Mouse (Mus musculus) thymus, adult 2 months (tissue): ENCODE data around the gene Nectin1. TPM values are rescaled to one million over a fixed set of nuclear protein-coding genes. Genes with fewer than 3 reads are reported as not detected.

Experiments used
- DNase-seq: peaks from one replicate; pipeline ENCODE4 v3.0.0; 2021
- H3K27ac ChIP-seq: fragments of 200-500 bp; 2 replicates; pipeline ENCODE4 v1.5.1; 2012; ENCODE audit warnings: low read length, control low read depth; ENCODE audit not compliant: control insufficient read depth, insufficient read depth
- H3K27me3 ChIP-seq: fragments of 200-500 bp; 2 replicates; pipeline ENCODE4 v1.6.1; 2012; ENCODE audit warnings: mild to moderate bottlenecking, low read length, moderate library complexity, mixed read lengths; ENCODE audit not compliant: control insufficient read depth, insufficient read depth
- H3K36me3 ChIP-seq: fragments of 200-500 bp; 2 replicates; pipeline ENCODE4 v1.6.1; 2012; ENCODE audit warnings: mild to moderate bottlenecking, low read length, moderate library complexity; ENCODE audit not compliant: control insufficient read depth, insufficient read depth
- H3K4me1 ChIP-seq: fragments of 200-500 bp; replicated peaks from 2 replicates; pipeline ENCODE4 v1.6.1; 2012; ENCODE audit warnings: low read length; ENCODE audit not compliant: control insufficient read depth, insufficient read depth
- H3K4me3 ChIP-seq: fragments of 200-500 bp; 2 replicates; pipeline ENCODE4 v1.5.1; 2012; ENCODE audit warnings: mild to moderate bottlenecking, low read length, control low read depth, moderate library complexity; ENCODE audit not compliant: control insufficient read depth, insufficient read depth
- CTCF ChIP-seq: fragments of 200-500 bp; IDR thresholded peaks from 2 replicates; pipeline ENCODE4 v1.5.1; 2012; ENCODE audit warnings: mild to moderate bottlenecking, control low read depth, low read length, moderate library complexity, borderline replicate concordance; ENCODE audit not compliant: control insufficient read depth, poor library complexity, insufficient read depth; ENCODE audit errors: extremely low read depth
- POLR2A ChIP-seq: fragments of 200-500 bp; IDR thresholded peaks from 2 replicates; pipeline ENCODE4 v1.6.1; 2012; ENCODE audit warnings: mild to moderate bottlenecking, low read length, control low read depth, moderate library complexity; ENCODE audit not compliant: control insufficient read depth, poor library complexity, insufficient read depth; ENCODE audit errors: extremely low read depth
- WGBS: fragments of 180-500 bp; shearing (Covaris S2); methylation state at CpG from one replicate; pipeline ENCODE4 v1.1.7; 2018; 5-methylcytosine and 5-hydroxymethylcytosine counted together
- polyA plus RNA-seq: library from polyadenylated mRNA; depleted of rRNA; stranded (reverse); fragments of >200 nt; gene quantifications from 2 replicates; pipeline ENCODE4 v1.2.3, GENCODE M21; 2012; rRNA removed

Nectin1 gene
- 23.3 and 28.9 TPM in 2 replicates for polyA plus RNA-seq

DNA sequence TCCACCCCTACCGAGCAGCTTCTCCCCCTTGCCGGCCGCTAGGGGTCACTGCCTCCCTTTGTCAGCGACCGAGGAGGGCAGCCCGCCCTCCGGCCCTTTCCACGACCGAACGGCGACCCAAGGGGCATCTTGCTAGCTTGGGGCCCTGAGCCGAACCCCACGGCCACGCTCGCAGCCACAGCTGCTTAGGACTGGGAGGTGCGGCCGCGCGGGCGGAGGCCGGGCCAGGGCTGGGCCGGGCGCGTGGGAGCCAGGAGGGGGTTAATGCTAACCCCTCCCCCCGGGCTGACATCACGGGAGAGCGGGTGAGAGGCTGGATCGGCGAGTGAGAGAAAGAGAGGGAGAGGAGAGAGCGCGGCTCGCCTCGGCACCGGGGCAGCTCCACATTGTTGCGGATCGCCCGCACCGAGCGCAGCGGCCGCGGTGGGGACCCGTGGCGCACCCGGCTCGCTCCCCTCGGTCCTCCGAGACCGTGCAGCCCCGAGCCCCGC, at the start of gene Nectin1:
TSS of gene Nectin1 (plus strand) at position 338 of the 491 bp plus-strand sequence.
- H3K36me3 ChIP-seq: no peaks in the 10 kb centered on the region
- H3K27me3 ChIP-seq: peaks cover 22% of the 10 kb centered on the region
- H3K4me3 ChIP-seq: peak within 1 kb of the TSS; percentile 58
- no peak within 1 kb of the TSS for H3K27ac ChIP-seq
- peak; percentile 72 for DNase-seq
- under 1% methylated on average over 51 of the region's 51 CpGs for WGBS
- H3K4me1 ChIP-seq: peaks cover 10% of the 10 kb centered on the region; the same call in 1 of the 2 replicates
- TF ChIP-seq POLR2A (no peak), CTCF (peak; percentile 89)

DNA sequence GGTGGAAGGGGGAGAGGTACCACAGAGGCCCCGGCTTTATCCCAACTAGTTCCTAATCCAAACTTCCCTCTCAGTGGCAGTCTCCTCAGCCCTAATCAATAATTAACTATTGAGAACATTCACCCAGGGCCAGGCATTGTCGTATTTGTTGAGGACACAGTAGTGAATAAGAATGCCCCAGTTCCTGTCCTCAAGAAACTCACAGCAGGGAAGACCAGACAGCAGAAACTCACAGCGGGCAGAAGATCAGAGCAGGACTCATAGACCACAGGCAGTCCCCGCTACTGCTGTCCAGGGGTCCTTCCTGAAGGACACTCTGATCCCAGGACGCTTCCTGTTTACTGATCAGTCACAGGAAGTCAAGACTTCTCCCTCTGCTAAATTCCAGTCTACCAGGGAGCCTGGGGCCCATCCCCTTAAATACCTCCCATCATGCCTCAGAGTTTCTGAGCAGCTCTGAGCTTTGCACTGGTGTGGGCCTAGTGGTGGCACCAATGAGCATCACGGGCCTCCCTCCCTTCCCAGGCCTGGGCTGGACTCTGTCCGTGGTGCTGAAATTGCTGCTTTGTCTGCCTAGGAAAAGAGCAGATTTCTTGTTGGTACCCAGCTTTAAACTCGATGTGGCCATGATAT, 45.6 kb upstream of the Nectin1 start:
- no peak overlapping the region for H3K27ac ChIP-seq

DNA sequence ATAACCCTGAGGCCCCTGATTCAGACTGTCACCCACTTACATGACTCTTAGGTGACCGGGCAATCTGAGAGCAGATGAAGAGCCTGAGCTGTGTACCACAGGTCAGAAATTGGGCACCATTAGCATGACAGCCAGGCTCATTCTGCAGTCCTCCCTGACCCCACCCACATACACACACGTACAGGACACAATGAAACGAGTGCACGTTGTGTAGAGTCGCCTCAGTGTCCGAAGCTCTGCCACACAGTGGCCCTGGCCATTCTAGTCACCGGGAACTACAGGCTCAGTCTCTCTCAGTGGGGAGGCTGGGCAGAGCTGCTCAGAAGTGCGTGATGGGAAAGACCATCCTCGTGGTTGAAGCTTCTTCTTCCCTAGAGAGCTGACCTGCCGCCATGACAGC, 44.9 kb upstream of the Nectin1 start:
- H3K4me1 ChIP-seq: no peaks in the 10 kb centered on the region
- H3K27me3 ChIP-seq: no peaks in the 10 kb centered on the region
- no peak for DNase-seq
- H3K27ac ChIP-seq: no peak overlapping the region
- no peaks in the 10 kb centered on the region for H3K36me3 ChIP-seq
- 87% methylated on average over 10 of the region's 10 CpGs for WGBS
- no peak overlapping the region for H3K4me3 ChIP-seq
- TF ChIP-seq POLR2A: no peak
- TF ChIP-seq CTCF: no peak

More for the DNA sequence above, 45.6 kb upstream of the Nectin1 start:
- TF ChIP-seq POLR2A (no peak), CTCF (no peak)
- Histone ChIP-seq H3K36me3 (no peaks in the 10 kb centered on the region), H3K4me3 (no peak overlapping the region), H3K4me1 (no peaks in the 10 kb centered on the region), H3K27me3 (no peaks in the 10 kb centered on the region)
- peak; percentile 8 for DNase-seq
- 21% methylated on average over 8 of the region's 8 CpGs for WGBS

DNA sequence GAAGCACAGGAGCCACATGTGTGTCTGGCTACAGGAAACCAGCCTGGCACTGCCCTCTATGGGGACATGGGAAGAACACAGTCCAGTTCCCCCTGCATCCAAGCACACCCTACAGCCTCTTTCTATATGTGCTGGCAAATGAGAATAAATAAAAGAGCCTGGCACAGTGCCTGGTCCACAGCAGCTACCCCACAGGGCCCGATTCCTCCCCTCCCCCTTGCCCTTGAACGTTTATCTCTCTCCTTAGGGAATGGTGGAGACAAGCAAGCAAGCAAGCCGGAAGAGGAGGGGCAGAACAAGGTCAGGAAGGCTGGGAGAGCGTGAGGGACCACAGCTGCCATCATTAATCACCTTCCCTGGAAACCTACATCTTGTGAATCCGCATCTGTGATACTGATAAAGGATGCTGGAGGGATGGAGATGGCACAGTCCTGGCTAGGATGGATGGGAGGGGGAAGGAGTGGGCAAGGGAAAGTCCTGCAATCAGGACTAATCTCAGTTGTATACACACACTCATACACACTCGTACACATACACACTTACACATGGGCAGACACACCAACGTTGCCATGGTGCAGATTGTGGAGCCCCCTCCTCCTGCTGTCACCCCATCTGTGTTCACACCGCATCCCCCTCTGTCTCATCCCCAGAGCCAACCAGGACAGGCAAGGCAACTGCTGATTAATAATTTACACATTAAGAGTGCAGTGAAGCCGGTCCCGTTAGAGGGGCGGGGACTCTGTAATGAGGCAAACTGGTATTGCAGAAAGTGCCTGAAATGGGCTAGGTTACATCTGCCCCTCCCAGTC, 44.2 kb upstream of the Nectin1 start:
- DNase-seq: no peak
- no peak overlapping the region for H3K27ac ChIP-seq
- TF ChIP-seq POLR2A: no peak
- TF ChIP-seq CTCF: no peak
- no peak overlapping the region for H3K4me3 ChIP-seq
- no peaks in the 10 kb centered on the region for H3K4me1 ChIP-seq
- 91% methylated on average over 11 of the region's 11 CpGs for WGBS
- H3K36me3 ChIP-seq: no peaks in the 10 kb centered on the region
- H3K27me3 ChIP-seq: no peaks in the 10 kb centered on the region

DNA sequence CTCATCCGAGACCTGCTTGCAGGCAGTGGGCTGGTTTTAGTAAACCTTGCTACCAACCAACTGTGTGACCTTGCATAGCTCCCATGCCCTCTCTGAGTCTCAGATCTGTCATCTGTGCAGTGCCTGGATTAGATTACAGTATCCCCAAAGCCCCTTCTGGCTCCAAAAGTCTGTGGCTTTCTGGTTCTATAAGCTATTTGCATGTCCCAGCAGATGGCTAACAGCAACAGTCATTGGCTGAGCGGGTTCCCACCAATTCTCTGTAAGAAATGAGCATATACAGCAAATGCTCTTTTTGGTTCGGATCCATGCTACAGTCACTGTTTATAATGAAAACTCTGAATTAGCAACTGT, 43.6 kb upstream of the Nectin1 start:
- DNase-seq: no peak
- no peaks in the 10 kb centered on the region for H3K36me3 ChIP-seq
- no peak overlapping the region for H3K4me3 ChIP-seq
- no peak overlapping the region for H3K27ac ChIP-seq
- 91% methylated on average over 3 of the region's 3 CpGs for WGBS
- no peaks in the 10 kb centered on the region for H3K27me3 ChIP-seq
- TF ChIP-seq POLR2A (no peak), CTCF (no peak)
- H3K4me1 ChIP-seq: no peaks in the 10 kb centered on the region

DNA sequence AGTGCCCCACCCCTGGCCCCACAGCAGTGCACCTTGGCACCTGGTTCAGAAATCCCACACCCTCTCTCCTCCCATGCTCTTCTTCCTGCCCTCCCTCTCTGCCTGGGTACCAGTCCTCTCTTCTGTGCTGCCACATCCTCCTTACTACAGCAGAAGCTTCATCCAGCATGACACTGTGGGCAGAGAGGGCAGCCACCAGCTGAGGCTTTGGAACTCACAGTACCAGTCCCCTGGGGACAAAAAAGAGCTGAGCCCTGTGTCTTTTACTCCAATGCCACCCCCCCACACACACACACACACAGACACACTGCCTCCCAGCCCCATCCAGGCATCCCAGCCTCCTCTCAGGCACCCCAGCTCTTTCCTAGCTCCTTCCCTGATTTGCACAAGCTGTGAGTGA, 42.0 kb upstream of the Nectin1 start:
- Histone ChIP-seq H3K27ac (no peak overlapping the region), H3K36me3 (no peaks in the 10 kb centered on the region), H3K27me3 (no peaks in the 10 kb centered on the region), H3K4me1 (no peaks in the 10 kb centered on the region), H3K4me3 (no peak overlapping the region)
- DNase-seq: no peak
- no peak for TF ChIP-seq CTCF
- no peak for TF ChIP-seq POLR2A
